Mouse (Mus musculus) brain, embryonic 14.5 days (tissue): Measurements from ENCODE around the gene Cox7a2l.

Experiments
- CTCF ChIP-seq: fragments of 200-500 bp; IDR thresholded peaks from 2 replicates; pipeline ENCODE4 v1.5.1; 2012; ENCODE audit warnings: inconsistent platforms, mild to moderate bottlenecking, moderate library complexity, borderline replicate concordance; ENCODE audit not compliant: insufficient read depth, insufficient read length; ENCODE audit errors: extremely low read depth
- POLR2A ChIP-seq: fragments of 200-500 bp; IDR thresholded peaks from 2 replicates; pipeline ENCODE4 v1.6.1; 2012; ENCODE audit warnings: mild to moderate bottlenecking, inconsistent platforms, borderline replicate concordance; ENCODE audit not compliant: poor library complexity, insufficient read depth, insufficient read length, severe bottlenecking; ENCODE audit errors: extremely low read depth

- no peak for TF ChIP-seq CTCF
- TF ChIP-seq POLR2A: no peak
These were observed 3.4 kb downstream of the Cox7a2l start for GRCm38 (mm10) chr17:83513655-83514212.
